Mouse (Mus musculus) heart, postnatal 14 days (tissue): Measurements from ENCODE around the gene Rgs2. TPM values are rescaled to one million over a fixed set of nuclear protein-coding genes. Genes with fewer than 3 reads are reported as not detected.

Source experiments
- DNase-seq, 2 experiments: peaks; one replicate each; pipeline ENCODE4 v3.0.0; 2021 to 2022
- intact Hi-C: fragments of 180-260 bp; cut with DNase I; formaldehyde crosslinking; loops from one replicate; pipeline ENCODE4 v1.15.1; 2025
- long read RNA-seq, 2 experiments: library from polyadenylated mRNA; stranded (forward); transcript quantifications; one replicate each; pipeline ENCODE4 v2.0.0; 2021
- total RNA-seq, 2 experiments: library from RNA; stranded (reverse); gene quantifications; 2 replicates each; pipeline ENCODE4 v1.2.3; 2021

Rgs2 gene
- total RNA-seq = 10 to 100 TPM; 57.4 to 59.9 TPM
- long read RNA-seq, experiment 1, transcript Rgs2-202 (5 exons, 3,021 nt) = major isoform, 19 of 21 reads
- long read RNA-seq, experiment 1, partial matches to known transcripts = 2 of 21 reads
- long read RNA-seq, experiment 1, other reads (novel, unspliced or antisense) = 0 of 21 reads
- long read RNA-seq, experiment 2, transcript Rgs2-202 (5 exons, 3,021 nt) = major isoform, 6 of 9 reads
- long read RNA-seq, experiment 2, partial matches to known transcripts = 1 of 9 reads
- long read RNA-seq, experiment 2, other reads (novel, unspliced or antisense) = 1 of 9 reads

- DNase-seq = peak; percentile 97 to 98
- intact Hi-C loops = loop anchor here (10.0 kb wide), 1 partner anchor 201 kb away; no protein-coding TSS in a partner anchor
Observed at GRCm38 (mm10) chr1:144003904-144004740, at the start of gene Rgs2. Gene Rgs2 (minus strand): TSS chr1:144004161.

- DNase-seq = peak in 1 of 2 experiments; percentile 37
- intact Hi-C loops = no loop called here
Observed at GRCm38 (mm10) chr1:144053401-144053800, 49.4 kb upstream of the Rgs2 start.

GRCm38 (mm10) chr1:144041826-144042225 is 37.9 kb upstream of the Rgs2 start:
- DNase-seq = no peak
- intact Hi-C loops = no loop called here

- intact Hi-C loops = no loop called here
- DNase-seq = no peak
Observed at GRCm38 (mm10) chr1:144033498-144033897, 29.5 kb upstream of the Rgs2 start.

GRCm38 (mm10) chr1:144030499-144030898 is 26.5 kb upstream of the Rgs2 start:
- intact Hi-C loops = no loop called here
- DNase-seq = no peak

GRCm38 (mm10) chr1:144029679-144030078 is 25.7 kb upstream of the Rgs2 start:
- no peak for DNase-seq
- intact Hi-C loops = no loop called here

GRCm38 (mm10) chr1:144018417-144018958 is 14.5 kb upstream of the Rgs2 start:
- DNase-seq = peak; percentile 54
- intact Hi-C loops = loop anchor here (2.0 to 10.0 kb wide), 2 partner anchors 36 to 356 kb away; no protein-coding TSS in a partner anchor

- no peak for DNase-seq
- intact Hi-C loops = loop anchor here (10.0 kb wide), 1 partner anchor 361 kb away; no protein-coding TSS in a partner anchor
Observed at GRCm38 (mm10) chr1:144013913-144014312, 10.0 kb upstream of the Rgs2 start.

- no peak for DNase-seq
- intact Hi-C loops = loop anchor here (10.0 kb wide), 1 partner anchor 197 kb away; no protein-coding TSS in a partner anchor
Observed at GRCm38 (mm10) chr1:144007341-144007740, 3.4 kb upstream of the Rgs2 start.

GRCm38 (mm10) chr1:144006542-144006941 is 2.6 kb upstream of the Rgs2 start:
- DNase-seq = peak; percentile 58 to 69
- intact Hi-C loops = loop anchor here (1.0 to 10.0 kb wide), 2 partner anchors 193 to 198 kb away; no protein-coding TSS in a partner anchor

- intact Hi-C loops = loop anchor here (1.0 to 10.0 kb wide), 2 partner anchors 192 to 199 kb away; no protein-coding TSS in a partner anchor
- no peak for DNase-seq
Observed at GRCm38 (mm10) chr1:144005648-144006047, 1.7 kb upstream of the Rgs2 start.

- intact Hi-C loops = loop anchor here (10.0 kb wide), 1 partner anchor 200 kb away; no protein-coding TSS in a partner anchor
Observed at GRCm38 (mm10) chr1:144004741-144005140, 780 bp upstream of the Rgs2 start.

GRCm38 (mm10) chr1:144003416-144003815 is 545 bp downstream of the Rgs2 start:
- DNase-seq = no peak
- intact Hi-C loops = loop anchor here (10.0 kb wide), 1 partner anchor 201 kb away; no protein-coding TSS in a partner anchor

More at GRCm38 (mm10) chr1:144004741-144005140, 780 bp upstream of the Rgs2 start:
- DNase-seq = no peak

- DNase-seq = no peak
- intact Hi-C loops = loop anchor here (10.0 kb wide), 1 partner anchor 202 kb away; no protein-coding TSS in a partner anchor
Observed at GRCm38 (mm10) chr1:144002715-144003066, 1.3 kb downstream of the Rgs2 start.

GRCm38 (mm10) chr1:144002036-144002714 is 1.8 kb downstream of the Rgs2 start:
- intact Hi-C loops = loop anchor here (10.0 kb wide), 1 partner anchor 203 kb away; no protein-coding TSS in a partner anchor
- DNase-seq = no peak

- intact Hi-C loops = loop anchor here (10.0 kb wide), 1 partner anchor 205 kb away; no protein-coding TSS in a partner anchor
- DNase-seq = no peak
Observed at GRCm38 (mm10) chr1:144000246-144000645, 3.7 kb downstream of the Rgs2 start.

- intact Hi-C loops = no loop called here
- no peak for DNase-seq
Observed at GRCm38 (mm10) chr1:143999371-143999920, 4.5 kb downstream of the Rgs2 start.

GRCm38 (mm10) chr1:143993026-143993425 is 10.9 kb downstream of the Rgs2 start:
- DNase-seq = no peak
- intact Hi-C loops = no loop called here

- intact Hi-C loops = no loop called here
- DNase-seq = no peak
Observed at GRCm38 (mm10) chr1:143992528-143992927, 11.4 kb downstream of the Rgs2 start.

- DNase-seq = no peak
- intact Hi-C loops = no loop called here
Observed at GRCm38 (mm10) chr1:143990263-143990662, 13.7 kb downstream of the Rgs2 start.
